Mouse (Mus musculus) brain, adult 2 months (tissue): ENCODE data around the gene Tmem219.
A peak's percentile ranks its signal among the peaks of the same experiment; 100 is the strongest.
"Not testable (repeated sequence)": the region's sequence is repeated elsewhere in the genome, so short reads cannot be mapped to it uniquely, and the experiment has no call there.

ENCODE experiments used
- DNase-seq: peaks from one replicate; pipeline ENCODE4 v3.0.0; 2011; ENCODE audit warnings: low read depth, low spot score

The Tmem219 gene

GRCm38 (mm10) chr7:126923999-126924398 lies 1.3 kb upstream of the Tmem219 start:
- DNase-seq: peak; percentile 92

GRCm38 (mm10) chr7:126921563-126921962 lies 1.2 kb downstream of the Tmem219 start:
- DNase-seq: no peak

GRCm38 (mm10) chr7:126919973-126920372 lies 2.7 kb downstream of the Tmem219 start:
- no peak for DNase-seq

- not testable (repeated sequence) for DNase-seq
Observed at GRCm38 (mm10) chr7:126918356-126918755, 4.4 kb downstream of the Tmem219 start.

GRCm38 (mm10) chr7:126914844-126915243 lies 7.9 kb downstream of the Tmem219 start:
- DNase-seq: no peak

- no peak for DNase-seq
Observed at GRCm38 (mm10) chr7:126905590-126905989, 17.1 kb downstream of the Tmem219 start.

GRCm38 (mm10) chr7:126899781-126900180 lies 22.9 kb downstream of the Tmem219 start:
- DNase-seq: not testable (repeated sequence)

- peak; percentile 97 for DNase-seq
Observed at GRCm38 (mm10) chr7:126898102-126898990, 24.4 kb downstream of the Tmem219 start.

- peak; percentile 58 for DNase-seq
Observed at GRCm38 (mm10) chr7:126897390-126898101, 25.2 kb downstream of the Tmem219 start.

- no peak for DNase-seq
Observed at GRCm38 (mm10) chr7:126896912-126897311, 25.8 kb downstream of the Tmem219 start.

GRCm38 (mm10) chr7:126888852-126889251 lies 33.9 kb downstream of the Tmem219 start:
- DNase-seq: peak; percentile 23

- no peak for DNase-seq
Observed at GRCm38 (mm10) chr7:126887281-126887680, 35.4 kb downstream of the Tmem219 start.

GRCm38 (mm10) chr7:126884286-126885164 lies 38.2 kb downstream of the Tmem219 start, which contains the start of gene Taok2:
Gene Taok2, minus strand, starts transcription at chr7:126884703.
- DNase-seq: peak; percentile 99

GRCm38 (mm10) chr7:126883731-126884181 lies 39.0 kb downstream of the Tmem219 start:
- DNase-seq: no peak

- DNase-seq: no peak
Observed at GRCm38 (mm10) chr7:126881040-126881439, 41.7 kb downstream of the Tmem219 start.

- DNase-seq: no peak
Observed at GRCm38 (mm10) chr7:126877239-126877638, 45.5 kb downstream of the Tmem219 start.

GRCm38 (mm10) chr7:126870520-126870891 lies 52.2 kb downstream of the Tmem219 start:
- no peak for DNase-seq

GRCm38 (mm10) chr7:126869780-126870519 lies 52.8 kb downstream of the Tmem219 start:
- no peak for DNase-seq

- DNase-seq: no peak
Observed at GRCm38 (mm10) chr7:126868003-126868402, 54.7 kb downstream of the Tmem219 start.

GRCm38 (mm10) chr7:126867534-126867933 lies 55.2 kb downstream of the Tmem219 start:
- no peak for DNase-seq

- DNase-seq: no peak
Observed at GRCm38 (mm10) chr7:126863791-126864190, 58.9 kb downstream of the Tmem219 start.
